Mouse (Mus musculus) bone marrow, adult 2 months (tissue): ENCODE measurements around the gene Abhd12.

Source experiments
- CTCF ChIP-seq: fragments of 200-500 bp; IDR thresholded peaks from 2 replicates; pipeline ENCODE4 v1.5.1; 2011; ENCODE audit warnings: low read length, control low read depth; ENCODE audit not compliant: control insufficient read depth, insufficient read depth
- POLR2A ChIP-seq: fragments of 200-500 bp; IDR thresholded peaks from 2 replicates; pipeline ENCODE4 v1.6.1; 2011; ENCODE audit warnings: low read depth, mild to moderate bottlenecking, control low read depth, low read length, borderline replicate concordance; ENCODE audit not compliant: control insufficient read depth

GRCm38 (mm10) chr2:150820720-150821119 is 83.8 kb downstream of the Abhd12 start:
- TF ChIP-seq CTCF (no peak), POLR2A (no peak)
